In the genomic region with DNA sequence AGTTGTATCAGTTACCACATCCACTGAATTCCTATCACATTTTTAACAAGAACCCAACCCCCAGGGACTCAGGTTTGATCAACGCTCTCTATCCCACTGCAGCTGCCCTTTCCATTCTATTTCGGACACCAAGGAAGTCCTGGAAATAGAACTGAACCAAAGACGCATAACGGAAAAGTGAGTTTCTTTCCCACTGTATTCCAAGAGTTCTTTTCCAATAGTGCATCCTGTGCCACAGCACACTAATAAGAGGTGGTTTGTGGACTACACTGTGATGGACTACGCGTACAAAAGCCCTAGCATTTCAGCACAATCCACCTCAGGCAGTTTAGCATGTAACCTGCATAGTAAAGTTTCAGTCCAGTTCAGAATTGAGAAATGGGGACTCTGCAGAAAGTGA, we compare ENCODE assay signal across 8 mouse cellular contexts. TPM values are rescaled to one million over a fixed set of nuclear protein-coding genes. Genes with fewer than 3 reads are reported as not detected.
DNase-seq lines count a peak whose midpoint lies in the region; ATAC-seq and TF ChIP-seq lines count a peak whose summit lies in the region.

No protein-coding gene starts in this region.

- no peaks in the 10 kb centered on the region for H3K9me3 ChIP-seq in heart, embryonic 12.5 days (replicated peaks)
- H3K9me3 ChIP-seq in heart, postnatal 0 days (replicated peaks; ENCODE audit: control insufficient read depth, low read length), result no peaks in the 10 kb centered on the region
- no peaks in the 10 kb centered on the region for H3K9me3 ChIP-seq in liver, embryonic 16.5 days (replicated peaks; ENCODE audit: control insufficient read depth, low read length)

- DNase-seq in heart, adult 9 months (ENCODE audit: low spot score in 2 of 2), result no peak
- peak; percentile 20 for DNase-seq in heart, postnatal 0 days (ENCODE audit: low spot score)
- no peak for DNase-seq in cerebellum, postnatal 4 days (ENCODE audit: low spot score in 2 of 2)
- DNase-seq in spleen, adult 18-20 months, result no peak
- DNase-seq in lung, postnatal 14 days, result no peak

- TF ChIP-seq POLR2A in bone marrow, adult 2 months (IDR thresholded peaks at IDR 0.05; ENCODE audit: borderline replicate concordance, control insufficient read depth, low read depth, low read length), result no peak

- ATAC-seq in heart, embryonic 12.5 days (ENCODE audit: insufficient number of reproducible peaks, low FRiP score), result no peak
- no peak for ATAC-seq in heart, postnatal 0 days (ENCODE audit: insufficient read depth, low read depth)
- no peak for ATAC-seq in liver, embryonic 16.5 days (ENCODE audit: low read depth)

- peaks cover 7% of the 10 kb centered on the region for H3K4me1 ChIP-seq in heart, embryonic 12.5 days (replicated peaks)
- H3K4me1 ChIP-seq in bone marrow, adult 2 months (ENCODE audit: control insufficient read depth, insufficient read depth, low read length), result no peaks in the 10 kb centered on the region; the same call in 1 of the 2 replicates
- 0 out of 2 replicates have a peak, but pooled peaks cover 6% of the 10 kb centered on the region for H3K4me1 ChIP-seq in heart, postnatal 0 days (ENCODE audit: control insufficient read depth, insufficient read depth)
- H3K4me1 ChIP-seq in liver, embryonic 16.5 days (ENCODE audit: control insufficient read depth, low read depth, low read length), result peaks cover 7% of the 10 kb centered on the region; the same call in 1 of the 2 replicates

- peak overlapping the region; percentile 79 for H3K4me2 ChIP-seq in heart, embryonic 12.5 days
- peak overlapping the region; percentile 80 for H3K4me2 ChIP-seq in heart, postnatal 0 days (ENCODE audit: low read depth, low read length)
- peak overlapping the region; percentile 86 for H3K4me2 ChIP-seq in liver, embryonic 16.5 days (ENCODE audit: low read depth, low read length)

- H3K9ac ChIP-seq in heart, embryonic 12.5 days, result peak overlapping the region; percentile 94
- H3K9ac ChIP-seq in heart, postnatal 0 days (replicated peaks; ENCODE audit: low read depth, low read length), result peak overlapping the region; percentile 97
- H3K9ac ChIP-seq in liver, embryonic 16.5 days (ENCODE audit: low read depth, low read length), result peak overlapping the region; percentile 91

- WGBS in heart, embryonic 12.5 days, result 37% methylated on average over 6 of the region's 6 CpGs
- WGBS in bone marrow, adult 2 months, result 28% methylated on average over 6 of the region's 6 CpGs
- 13% methylated on average over 6 of the region's 6 CpGs for WGBS in heart, postnatal 0 days
- WGBS in liver, embryonic 16.5 days (ENCODE audit: insufficient replicate concordance), result 29% methylated on average over 6 of the region's 6 CpGs

- TF ChIP-seq EP300 in heart, postnatal 0 days (IDR thresholded peaks at IDR 0.05; ENCODE audit: low read depth), result no peak

- peak overlapping the region; percentile 99 for H3K27ac ChIP-seq in heart, embryonic 12.5 days (ENCODE audit: poor library complexity, severe bottlenecking)
- no peak overlapping the region for H3K27ac ChIP-seq in bone marrow, adult 2 months (ENCODE audit: control insufficient read depth, insufficient read depth, low read depth, low read length, poor library complexity)
- H3K27ac ChIP-seq in heart, postnatal 0 days (ENCODE audit: low read depth), result peak overlapping the region; percentile 99
- H3K27ac ChIP-seq in liver, embryonic 16.5 days (ENCODE audit: low read length), result peak overlapping the region; percentile 94

- H3K4me3 ChIP-seq in heart, embryonic 12.5 days, result peak overlapping the region; percentile 77
- peak overlapping the region; percentile 7 for H3K4me3 ChIP-seq in bone marrow, adult 2 months (replicated peaks; ENCODE audit: control insufficient read depth, low read depth, low read length)
- H3K4me3 ChIP-seq in heart, postnatal 0 days (ENCODE audit: low read depth, low read length), result peak overlapping the region; percentile 91
- H3K4me3 ChIP-seq in liver, embryonic 16.5 days (ENCODE audit: low read depth, low read length), result peak overlapping the region; percentile 82

- H3K36me3 ChIP-seq in heart, embryonic 12.5 days, result no peaks in the 10 kb centered on the region
- no peaks in the 10 kb centered on the region for H3K36me3 ChIP-seq in heart, postnatal 0 days (replicated peaks; ENCODE audit: control insufficient read depth, insufficient read depth, low read length)
- no peaks in the 10 kb centered on the region for H3K36me3 ChIP-seq in liver, embryonic 16.5 days (ENCODE audit: control insufficient read depth, insufficient read depth)

- no peaks in the 10 kb centered on the region for H3K27me3 ChIP-seq in heart, embryonic 12.5 days (replicated peaks)
- no peaks in the 10 kb centered on the region for H3K27me3 ChIP-seq in heart, postnatal 0 days (ENCODE audit: control insufficient read depth, insufficient read depth, low read length)
- no peaks in the 10 kb centered on the region for H3K27me3 ChIP-seq in liver, embryonic 16.5 days (ENCODE audit: control insufficient read depth, insufficient read depth, low read depth, low read length)

- TF ChIP-seq CTCF in bone marrow, adult 2 months (IDR thresholded peaks at IDR 0.05; ENCODE audit: control insufficient read depth, insufficient read depth, low read length), result no peak
- TF ChIP-seq CTCF in heart, postnatal 0 days (IDR thresholded peaks at IDR 0.05; ENCODE audit: low read depth), result no peak

RNA-seq across cellular contexts. Expression of gene Tbc1d5, which starts 1.2 kb away (rescaled TPM):
- polyA plus RNA-seq in heart, embryonic 12.5 days (2016; fragmentation: Nextera tagmentation; extraction: Ambion mirVana), result 10.8 and 11.3 TPM in 2 replicates
- 9.0 and 9.4 TPM in 2 replicates for polyA plus RNA-seq in bone marrow, adult 2 months (2011; ENCODE audit: insufficient read depth, insufficient read length, low replicate concordance, missing spikeins)
- 16.4 and 40.9 TPM in 2 replicates for total RNA-seq in heart, postnatal 0 days (2014; rRNA removed; ENCODE audit: low replicate concordance)
- polyA plus RNA-seq in heart, postnatal 0 days (2015; fragmentation: Nextera tagmentation; extraction: Ambion mirVana), result 4.9 and 5.4 TPM in 2 replicates
- polyA plus RNA-seq in liver, embryonic 16.5 days (2015; fragmentation: Nextera tagmentation; extraction: Ambion mirVana), result 3.9 and 4.3 TPM in 2 replicates

Comparison
In these comparisons a context has a peak if more than half of its experiments do, and no peak if none do; other contexts are left out.
1. H3K4me3 ChIP-seq: peak in every context shown above with its lines; median percentile 91 in heart, postnatal 0 days; 82 in liver, embryonic 16.5 days; 77 in heart, embryonic 12.5 days; 7 in bone marrow, adult 2 months.